Mouse (Mus musculus): ENCODE results near the gene Polrmt.

GRCm38 (mm10) chr10:79793738-79794490, 47.5 kb upstream of the Polrmt start:
- TF ChIP-seq CTCF (IDR thresholded peaks at IDR 0.05; ENCODE audit: insufficient read depth, low read depth, low read length): no peak
- no peak; the same call in 1 of the 2 replicates for TF ChIP-seq POLR2A (IDR thresholded peaks at IDR 0.05; ENCODE audit: insufficient read depth, low read depth, low read length)

All from olfactory bulb, adult 2 months (tissue).